In the genomic region with DNA sequence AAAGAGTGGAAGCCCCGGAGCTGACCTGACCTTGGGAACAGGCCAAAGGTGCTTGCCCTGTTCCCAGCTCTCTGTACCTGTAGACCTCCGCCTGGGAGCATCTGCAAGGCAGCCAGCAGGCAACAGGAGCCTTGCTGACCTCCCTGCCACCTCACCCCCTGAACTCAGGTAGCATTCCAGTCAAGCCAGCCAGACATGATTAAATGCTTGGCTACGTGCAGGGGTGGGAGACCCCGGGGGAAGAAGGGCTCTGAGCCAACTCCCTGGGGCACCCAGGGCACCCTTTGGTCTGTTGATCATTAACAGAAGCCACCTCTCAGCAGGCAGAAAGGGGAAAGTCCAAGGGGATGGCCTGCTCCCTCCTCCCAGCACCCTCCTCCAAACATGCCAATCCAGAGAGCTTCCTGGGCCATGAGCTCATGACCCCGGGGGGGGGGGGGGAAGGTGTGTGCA, we compare ENCODE assay signal across 9 mouse cellular contexts. TPM values are rescaled to one million over a fixed set of nuclear protein-coding genes. Genes with fewer than 3 reads are reported as not detected.
DNase-seq lines count a peak whose midpoint lies in the region; TF ChIP-seq lines count a peak whose summit lies in the region.
"Had no signal": no experiment of that assay in that cellular context is flagged by ENCODE, and none has a peak within 500 bp of the region (broad histone marks: within the 10 kb centered on the region; RNA-seq: fewer than 3 reads in every experiment).

No protein-coding gene starts in this region.

- peak; percentile 72 to 76 for DNase-seq in urinary bladder, adult 18-20 months (ENCODE audit: low spot score in 2 of 2)
- DNase-seq in urinary bladder, postnatal 10 days (ENCODE audit: low spot score) = no peak
- DNase-seq in kidney, postnatal 14 days = peak; percentile 94
- DNase-seq in lung, adult 2 months = peak; percentile 61
- peak; percentile 96 for DNase-seq in yolk sac, embryonic 10.5 days (ENCODE audit: low spot score)
- DNase-seq in right cerebral cortex, postnatal 36 days (ENCODE audit: low spot score in 2 of 2) = no peak
- no peak for DNase-seq in thymus, postnatal 14 days
- DNase-seq in left cerebral cortex, postnatal 36 days (ENCODE audit: low spot score in 2 of 2) = no peak

- intact Hi-C loops in left cerebral cortex, postnatal 36 days (cut with DNase I) = no loop called here

- H3K4me1 ChIP-seq in lung, adult 2 months (ENCODE audit: control insufficient read depth, insufficient read depth, low read length) = peaks cover 2% of the 10 kb centered on the region; the same call in 1 of the 2 replicates
- H3K4me1 ChIP-seq: hindbrain, embryonic 15.5 days had no signal

- TF ChIP-seq POLR2A in lung, adult 2 months (IDR thresholded peaks at IDR 0.05; ENCODE audit: borderline replicate concordance, extremely low read depth, low read depth, low read length) = no peak

- WGBS in lung, adult 2 months = 44% methylated on average over 5 of the region's 5 CpGs

- no peak for TF ChIP-seq CTCF in lung, adult 2 months (IDR thresholded peaks at IDR 0.05; ENCODE audit: insufficient read depth, low read length)

- no peak overlapping the region for H3K4me3 ChIP-seq in lung, adult 2 months (replicated peaks; ENCODE audit: extremely low read depth, low read depth, low read length)
- H3K4me3 ChIP-seq: hindbrain, embryonic 15.5 days had no signal

RNA-seq across cellular contexts. Expression of gene Zfp36l1, which starts 9.3 kb away (rescaled TPM):
- polyA plus RNA-seq in lung, adult 2 months (2012; rRNA removed) = 261 and 286 TPM in 2 replicates
- 10 to 100 TPM; 37.3 to 40.0 TPM for total RNA-seq in left cerebral cortex, postnatal 36 days (2021)

Comparison
In these comparisons a context has a peak if more than half of its experiments do, and no peak if none do; other contexts are left out.
1. DNase-seq: peak in urinary bladder, adult 18-20 months (2 of 2), kidney, postnatal 14 days (single experiment), lung, adult 2 months (single experiment) and yolk sac, embryonic 10.5 days (single experiment); none in urinary bladder, postnatal 10 days (single experiment), right cerebral cortex, postnatal 36 days (0 of 2), thymus, postnatal 14 days (single experiment) and left cerebral cortex, postnatal 36 days (0 of 2).